9 mouse cellular contexts compared by ENCODE assay signal in the genomic region with DNA sequence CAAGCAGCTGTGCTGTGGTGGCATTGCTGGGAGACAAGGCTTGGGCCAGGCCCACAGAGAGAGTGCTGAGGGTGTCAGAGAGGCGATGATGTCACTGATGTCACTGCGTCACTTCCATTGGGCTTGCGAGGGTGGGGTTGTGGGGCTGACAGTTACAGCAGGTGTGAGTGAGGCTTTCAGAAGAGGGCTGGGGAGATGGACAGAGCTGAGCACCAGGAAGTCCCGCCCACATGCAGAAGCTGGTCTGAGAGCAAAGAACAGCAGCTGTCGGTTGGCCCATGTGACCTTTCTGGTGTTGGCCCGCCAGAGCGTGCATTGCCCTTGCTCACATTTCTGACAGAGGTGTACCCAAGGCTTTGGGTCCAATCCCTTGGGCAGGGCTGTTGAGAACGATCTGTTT. TPM values are rescaled to one million over a fixed set of nuclear protein-coding genes. Genes with fewer than 3 reads are reported as not detected.
DNase-seq lines count a peak whose midpoint lies in the region; ATAC-seq and TF ChIP-seq lines count a peak whose summit lies in the region.
"Had no signal": no experiment of that assay in that cellular context is flagged by ENCODE, and none has a peak within 500 bp of the region (broad histone marks: within the 10 kb centered on the region; RNA-seq: fewer than 3 reads in every experiment).

No protein-coding gene starts in this region.

- H3K79me2 ChIP-seq in liver, adult 2 months (ENCODE audit: control insufficient read depth, insufficient read depth, low read length) = no peaks in the 10 kb centered on the region

- no peak overlapping the region for H3K27ac ChIP-seq in kidney, postnatal 0 days
- no peak overlapping the region for H3K27ac ChIP-seq in kidney, embryonic 16.5 days (ENCODE audit: low read length)
- no peak overlapping the region for H3K27ac ChIP-seq in embryonic facial prominence, embryonic 10.5 days (replicated peaks)
- H3K27ac ChIP-seq in liver, adult 2 months (replicated peaks; ENCODE audit: insufficient read depth, low read depth, low read length) = peak overlapping the region; percentile 45
- H3K27ac ChIP-seq in thymus, adult 2 months (ENCODE audit: control insufficient read depth, insufficient read depth, low read length) = peak overlapping the region; percentile 75
- H3K27ac ChIP-seq: neural tube, embryonic 15.5 days had no signal

- no peak overlapping the region for H3K4me3 ChIP-seq in kidney, postnatal 0 days (replicated peaks; ENCODE audit: low read depth, low read length)
- H3K4me3 ChIP-seq in kidney, embryonic 16.5 days (ENCODE audit: low read length) = no peak overlapping the region
- no peak overlapping the region for H3K4me3 ChIP-seq in embryonic facial prominence, embryonic 10.5 days
- H3K4me3 ChIP-seq in liver, adult 2 months (ENCODE audit: insufficient read depth, low read depth, low read length) = no peak overlapping the region
- peak overlapping the region; percentile 19 for H3K4me3 ChIP-seq in thymus, adult 2 months (ENCODE audit: control insufficient read depth, insufficient read depth, low read length)
- H3K4me3 ChIP-seq: neural tube, embryonic 15.5 days had no signal

- no peak overlapping the region for H3K9ac ChIP-seq in kidney, postnatal 0 days (ENCODE audit: low read depth, low read length)
- H3K9ac ChIP-seq in kidney, embryonic 16.5 days (replicated peaks; ENCODE audit: low read length) = no peak overlapping the region
- no peak overlapping the region for H3K9ac ChIP-seq in liver, adult 2 months (ENCODE audit: low read depth, low read length)
- H3K9ac ChIP-seq: neural tube, embryonic 15.5 days had no signal

- no peak overlapping the region for H3K4me2 ChIP-seq in kidney, postnatal 0 days (ENCODE audit: low read length)
- H3K4me2 ChIP-seq in kidney, embryonic 16.5 days (replicated peaks; ENCODE audit: low read depth, low read length) = no peak overlapping the region
- H3K4me2 ChIP-seq: neural tube, embryonic 15.5 days had no signal

- no peak for TF ChIP-seq POLR2A in liver, adult 2 months (IDR thresholded peaks at IDR 0.05; ENCODE audit: extremely low read depth, insufficient read depth, low read length)
- TF ChIP-seq POLR2A in thymus, adult 2 months (IDR thresholded peaks at IDR 0.05; ENCODE audit: control insufficient read depth, extremely low read depth, insufficient read depth, low read length, poor library complexity) = no peak

- intact Hi-C loops in left cerebral cortex, postnatal 14 days (cut with DNase I) = no loop called here

- H3K9me3 ChIP-seq in kidney, postnatal 0 days (replicated peaks; ENCODE audit: low read length) = no peaks in the 10 kb centered on the region
- no peaks in the 10 kb centered on the region for H3K9me3 ChIP-seq in kidney, embryonic 16.5 days (ENCODE audit: low read length)
- no peaks in the 10 kb centered on the region for H3K9me3 ChIP-seq in embryonic facial prominence, embryonic 10.5 days
- H3K9me3 ChIP-seq: neural tube, embryonic 15.5 days had no signal

- peak; percentile 44; the same call in 1 of the 2 replicates for ATAC-seq in kidney, postnatal 0 days (replicated peaks; ENCODE audit: low FRiP score, low read depth)
- no peak for ATAC-seq in kidney, embryonic 16.5 days (ENCODE audit: low FRiP score, low TSS enrichment)
- no peak for ATAC-seq in CD4-positive, CD25-positive, alpha-beta regulatory T cell, adult 4 months

- WGBS in kidney, postnatal 0 days = 58% methylated on average over 8 of the region's 8 CpGs
- 55% methylated on average over 8 of the region's 8 CpGs for WGBS in kidney, embryonic 16.5 days
- WGBS in embryonic facial prominence, embryonic 10.5 days = 64% methylated on average over 8 of the region's 8 CpGs
- 44% methylated on average over 8 of the region's 8 CpGs for WGBS in liver, adult 2 months
- 26% methylated on average over 8 of the region's 8 CpGs for WGBS in thymus, adult 2 months

- no peaks in the 10 kb centered on the region for H3K4me1 ChIP-seq in kidney, postnatal 0 days (replicated peaks; ENCODE audit: insufficient read depth, low read length)
- H3K4me1 ChIP-seq in kidney, embryonic 16.5 days (ENCODE audit: insufficient read depth, low read length) = no peaks in the 10 kb centered on the region
- peaks cover 9% of the 10 kb centered on the region for H3K4me1 ChIP-seq in embryonic facial prominence, embryonic 10.5 days
- peaks cover 9% of the 10 kb centered on the region for H3K4me1 ChIP-seq in liver, adult 2 months (ENCODE audit: control insufficient read depth, insufficient read depth, low read length)
- peaks cover 22% of the 10 kb centered on the region for H3K4me1 ChIP-seq in thymus, adult 2 months (replicated peaks; ENCODE audit: control insufficient read depth, insufficient read depth, low read length)

- peaks cover 10% of the 10 kb centered on the region for H3K36me3 ChIP-seq in kidney, postnatal 0 days (ENCODE audit: insufficient read depth, low read length)
- H3K36me3 ChIP-seq in kidney, embryonic 16.5 days (ENCODE audit: insufficient read depth, low read length) = peaks cover 22% of the 10 kb centered on the region; the same call in 1 of the 2 replicates
- H3K36me3 ChIP-seq in embryonic facial prominence, embryonic 10.5 days (replicated peaks) = peaks cover 81% of the 10 kb centered on the region
- no peaks in the 10 kb centered on the region; the same call in 1 of the 2 replicates for H3K36me3 ChIP-seq in liver, adult 2 months (ENCODE audit: control insufficient read depth, insufficient read depth, low read length)
- peaks cover 2% of the 10 kb centered on the region for H3K36me3 ChIP-seq in thymus, adult 2 months (ENCODE audit: control insufficient read depth, insufficient read depth, low read length)

- DNase-seq in kidney, postnatal 0 days (ENCODE audit: low spot score) = peak; percentile 32
- DNase-seq in embryonic facial prominence, embryonic 10.5 days (ENCODE audit: low spot score) = peak; percentile 21
- peak; percentile 93 for DNase-seq in liver, adult 2 months (ENCODE audit: extremely low read depth, low read depth, low spot score)
- peak; percentile 63 for DNase-seq in thymus, adult 2 months
- no peak for DNase-seq in layer of hippocampus, adult 9-11 months
- DNase-seq in left cerebral cortex, postnatal 14 days (ENCODE audit: low spot score in 2 of 2) = no peak

- no peaks in the 10 kb centered on the region for H3K27me3 ChIP-seq in kidney, postnatal 0 days (ENCODE audit: insufficient read depth, low read length)
- H3K27me3 ChIP-seq in kidney, embryonic 16.5 days (ENCODE audit: insufficient read depth, low read length) = no peaks in the 10 kb centered on the region
- H3K27me3 ChIP-seq in embryonic facial prominence, embryonic 10.5 days (replicated peaks; ENCODE audit: low read depth, poor library complexity, severe bottlenecking) = no peaks in the 10 kb centered on the region
- H3K27me3 ChIP-seq in liver, adult 2 months (ENCODE audit: control insufficient read depth, insufficient read depth, low read length) = no peaks in the 10 kb centered on the region
- no peaks in the 10 kb centered on the region for H3K27me3 ChIP-seq in thymus, adult 2 months (ENCODE audit: control insufficient read depth, insufficient read depth, low read length)
- H3K27me3 ChIP-seq: neural tube, embryonic 15.5 days had no signal

- no peak for TF ChIP-seq CTCF in kidney, postnatal 0 days (IDR thresholded peaks at IDR 0.05; ENCODE audit: low read depth)
- TF ChIP-seq CTCF in liver, adult 2 months (IDR thresholded peaks at IDR 0.05; ENCODE audit: low read depth, low read length) = no peak
- no peak for TF ChIP-seq CTCF in thymus, adult 2 months (IDR thresholded peaks at IDR 0.05; ENCODE audit: borderline replicate concordance, control insufficient read depth, extremely low read depth, insufficient read depth, low read length, poor library complexity)

RNA-seq across cellular contexts. Expression of a gene that starts 23.0 kb away (rescaled TPM):
- 16.6 and 17.7 TPM in 2 replicates for polyA plus RNA-seq in kidney, postnatal 0 days (2015; fragmentation: Nextera tagmentation; extraction: Ambion mirVana)
- polyA plus RNA-seq in kidney, embryonic 16.5 days (2015; fragmentation: Nextera tagmentation; extraction: Ambion mirVana) = 26.0 and 28.1 TPM in 2 replicates
- polyA plus RNA-seq in embryonic facial prominence, embryonic 10.5 days (2016; fragmentation: Nextera tagmentation; extraction: Ambion mirVana) = 37.5 and 38.5 TPM in 2 replicates
- 4.9 and 5.6 TPM in 2 replicates for total RNA-seq in liver, adult 2 months (2014; rRNA removed)
- polyA plus RNA-seq in liver, adult 2 months (2012; rRNA removed) = 8.2 and 9.2 TPM in 2 replicates
- polyA plus RNA-seq in thymus, adult 2 months (2012; rRNA removed) = 19.6 and 29.2 TPM in 2 replicates
- 10 to 100 TPM; 21.4 TPM for total RNA-seq in left cerebral cortex, postnatal 14 days (2021)
- 10 to 100 TPM; 14.0 to 23.1 TPM for polyA plus RNA-seq in CD4-positive, CD25-positive, alpha-beta regulatory T cell, adult 4 months (2017; shearing (Covaris generic))

Comparison
In these comparisons a context has a peak if more than half of its experiments do, and no peak if none do; other contexts are left out.
1. DNase-seq: peak in kidney, postnatal 0 days (single experiment), embryonic facial prominence, embryonic 10.5 days (single experiment), liver, adult 2 months (single experiment) and thymus, adult 2 months (single experiment); none in layer of hippocampus, adult 9-11 months (single experiment) and left cerebral cortex, postnatal 14 days (0 of 2).
2. H3K27ac ChIP-seq: peak in liver, adult 2 months (single experiment) and thymus, adult 2 months (single experiment); none in kidney, postnatal 0 days (single experiment), kidney, embryonic 16.5 days (single experiment) and embryonic facial prominence, embryonic 10.5 days (single experiment).